Mouse (Mus musculus) olfactory bulb, adult 2 months (tissue): ENCODE results near the gene Mcidas. TPM values are rescaled to one million over a fixed set of nuclear protein-coding genes. Genes with fewer than 3 reads are reported as not detected.
"Not testable (repeated sequence)": the region's sequence is repeated elsewhere in the genome, so short reads cannot be mapped to it uniquely, and the experiment has no call there.

Experiments used
- H3K27ac ChIP-seq: fragments of 200-500 bp; 2 replicates; pipeline ENCODE4 v1.5.1; 2012; ENCODE audit warnings: low read depth, low read length; ENCODE audit not compliant: insufficient read depth
- H3K4me1 ChIP-seq: fragments of 200-500 bp; 2 replicates; pipeline ENCODE4 v1.6.1; 2012; ENCODE audit warnings: low read length; ENCODE audit not compliant: control insufficient read depth, insufficient read depth
- H3K4me3 ChIP-seq: fragments of 200-500 bp; 2 replicates; pipeline ENCODE4 v1.5.1; 2012; ENCODE audit warnings: mild to moderate bottlenecking, low read depth, low read length, moderate library complexity; ENCODE audit not compliant: insufficient read depth
- CTCF ChIP-seq: fragments of 200-500 bp; IDR thresholded peaks from 2 replicates; pipeline ENCODE4 v1.5.1; 2012; ENCODE audit warnings: low read depth, mild to moderate bottlenecking, low read length, moderate library complexity; ENCODE audit not compliant: insufficient read depth
- POLR2A ChIP-seq: fragments of 200-500 bp; IDR thresholded peaks from 2 replicates; pipeline ENCODE4 v1.6.1; 2012; ENCODE audit warnings: mild to moderate bottlenecking, low read depth, low read length, moderate library complexity; ENCODE audit not compliant: insufficient read depth
- WGBS: fragments of 180-500 bp; shearing (Covaris S2); methylation state at CpG from one replicate; pipeline ENCODE4 v1.1.7; 2018; 5-methylcytosine and 5-hydroxymethylcytosine counted together
- polyA plus RNA-seq: library from polyadenylated mRNA; stranded (reverse); fragments of >200 nt; gene quantifications from 2 replicates; pipeline ENCODE4 v1.2.4, GENCODE M21; 2012; ENCODE audit warnings: low replicate concordance; ENCODE audit not compliant: missing spikeins, insufficient read depth, insufficient read length

Gene Mcidas
- polyA plus RNA-seq, 1 experiment = not detected

GRCm38 (mm10) chr13:112998427-112999201, 5.0 kb downstream of the Mcidas start:
- Histone ChIP-seq H3K27ac (peak overlapping the region; percentile 72), H3K4me1 (peaks cover 9% of the 10 kb centered on the region), H3K4me3 (peak overlapping the region; percentile 66)
- TF ChIP-seq POLR2A = no peak; the same call in 1 of the 2 replicates
- 0 out of 2 replicates have a peak, but pooled peaks have one; percentile 14 for TF ChIP-seq CTCF
- under 1% methylated on average over 46 of the region's 46 CpGs for WGBS

- WGBS = 78% methylated on average over 3 of the region's 3 CpGs
- Histone ChIP-seq H3K4me3 (no peak overlapping the region), H3K4me1 (peaks cover 2% of the 10 kb centered on the region; the same call in 1 of the 2 replicates), H3K27ac (no peak overlapping the region)
- TF ChIP-seq POLR2A (no peak), CTCF (no peak)
Measured at GRCm38 (mm10) chr13:113000090-113000489, 6.4 kb downstream of the Mcidas start.

- no peak overlapping the region for H3K4me3 ChIP-seq
- TF ChIP-seq CTCF = no peak
- TF ChIP-seq POLR2A = no peak
- peaks cover 2% of the 10 kb centered on the region; the same call in 1 of the 2 replicates for H3K4me1 ChIP-seq
- H3K27ac ChIP-seq = no peak overlapping the region
- 79% methylated on average over 9 of the region's 9 CpGs for WGBS
Measured at GRCm38 (mm10) chr13:113000576-113001318, 7.1 kb downstream of the Mcidas start.

- Histone ChIP-seq H3K4me3 (no peak overlapping the region), H3K4me1 (no peaks in the 10 kb centered on the region), H3K27ac (no peak overlapping the region)
- TF ChIP-seq POLR2A (no peak), CTCF (no peak)
- WGBS = 46% methylated on average over 6 of the region's 6 CpGs
Measured at GRCm38 (mm10) chr13:113012683-113013082, 19.0 kb downstream of the Mcidas start.

DNA sequence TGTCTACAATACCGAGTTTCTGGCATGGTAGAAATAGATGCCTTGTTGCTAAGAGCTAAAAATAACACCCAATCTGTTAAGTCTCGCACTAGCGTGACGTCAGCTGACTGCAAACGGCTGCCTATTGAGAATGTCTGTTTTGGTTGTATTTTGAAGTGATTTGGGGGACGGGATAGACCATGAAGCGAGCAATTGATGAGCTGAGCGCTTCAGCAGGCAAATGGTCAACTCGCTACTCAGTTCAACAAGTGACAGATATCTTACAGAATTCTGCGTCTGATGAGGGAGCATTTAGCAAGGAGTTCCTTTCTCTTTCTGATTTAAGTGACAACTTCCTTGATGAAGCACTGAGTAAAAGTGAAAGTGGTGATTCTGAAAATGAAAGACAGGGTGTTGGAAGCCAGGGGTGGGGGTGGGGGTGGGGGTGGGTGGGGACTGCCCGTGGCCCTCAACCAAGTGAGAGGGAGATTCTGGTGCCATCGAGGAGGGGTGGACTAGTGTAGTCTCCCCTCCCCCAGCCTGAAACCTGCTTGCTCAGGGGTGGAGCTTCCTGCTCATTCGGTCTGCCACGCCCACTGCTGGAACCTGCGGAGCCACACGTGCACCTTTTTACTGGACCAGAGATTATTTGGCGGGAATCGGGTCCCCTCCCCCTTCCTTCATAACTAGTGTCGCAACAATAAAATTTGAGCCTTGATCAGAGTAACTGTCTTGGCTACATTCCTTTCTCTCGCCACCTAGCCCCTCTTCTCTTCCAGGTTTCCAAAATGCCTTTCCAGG, 19.7 kb downstream of the Mcidas start:
- H3K27ac ChIP-seq, H3K4me3 ChIP-seq, H3K4me1 ChIP-seq: not testable (repeated sequence)
- WGBS = 36% methylated on average over 20 of the region's 20 CpGs

DNA sequence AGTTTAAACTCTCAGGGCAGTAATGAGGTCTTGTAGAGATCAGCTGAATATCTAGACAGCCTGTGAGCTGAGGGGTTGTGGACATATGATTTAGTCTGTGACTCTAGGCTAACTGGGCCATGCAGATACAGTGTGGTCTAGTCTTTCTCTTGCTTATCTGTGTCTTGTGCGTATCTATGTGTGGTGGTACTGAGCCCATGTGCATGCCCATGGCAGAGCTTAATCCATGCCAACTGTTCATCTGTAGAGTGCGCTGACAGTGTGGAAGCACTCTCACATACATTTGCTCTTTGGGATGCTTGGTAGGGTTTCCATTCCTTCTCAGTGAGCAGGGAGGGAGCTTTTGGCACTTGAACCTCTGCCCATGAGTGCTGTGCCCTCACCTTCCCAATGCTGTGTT, 27.9 kb downstream of the Mcidas start:
- TF ChIP-seq CTCF (no peak), POLR2A (no peak)
- Histone ChIP-seq H3K4me3 (no peak overlapping the region), H3K27ac (no peak overlapping the region), H3K4me1 (no peaks in the 10 kb centered on the region)
- 90% methylated on average over 2 of the region's 2 CpGs for WGBS

GRCm38 (mm10) chr13:113022467-113022866, 28.8 kb downstream of the Mcidas start:
- 81% methylated on average over 8 of the region's 8 CpGs for WGBS
- no peak for TF ChIP-seq POLR2A
- TF ChIP-seq CTCF = no peak
- Histone ChIP-seq H3K4me1 (no peaks in the 10 kb centered on the region), H3K4me3 (no peak overlapping the region), H3K27ac (no peak overlapping the region)

DNA sequence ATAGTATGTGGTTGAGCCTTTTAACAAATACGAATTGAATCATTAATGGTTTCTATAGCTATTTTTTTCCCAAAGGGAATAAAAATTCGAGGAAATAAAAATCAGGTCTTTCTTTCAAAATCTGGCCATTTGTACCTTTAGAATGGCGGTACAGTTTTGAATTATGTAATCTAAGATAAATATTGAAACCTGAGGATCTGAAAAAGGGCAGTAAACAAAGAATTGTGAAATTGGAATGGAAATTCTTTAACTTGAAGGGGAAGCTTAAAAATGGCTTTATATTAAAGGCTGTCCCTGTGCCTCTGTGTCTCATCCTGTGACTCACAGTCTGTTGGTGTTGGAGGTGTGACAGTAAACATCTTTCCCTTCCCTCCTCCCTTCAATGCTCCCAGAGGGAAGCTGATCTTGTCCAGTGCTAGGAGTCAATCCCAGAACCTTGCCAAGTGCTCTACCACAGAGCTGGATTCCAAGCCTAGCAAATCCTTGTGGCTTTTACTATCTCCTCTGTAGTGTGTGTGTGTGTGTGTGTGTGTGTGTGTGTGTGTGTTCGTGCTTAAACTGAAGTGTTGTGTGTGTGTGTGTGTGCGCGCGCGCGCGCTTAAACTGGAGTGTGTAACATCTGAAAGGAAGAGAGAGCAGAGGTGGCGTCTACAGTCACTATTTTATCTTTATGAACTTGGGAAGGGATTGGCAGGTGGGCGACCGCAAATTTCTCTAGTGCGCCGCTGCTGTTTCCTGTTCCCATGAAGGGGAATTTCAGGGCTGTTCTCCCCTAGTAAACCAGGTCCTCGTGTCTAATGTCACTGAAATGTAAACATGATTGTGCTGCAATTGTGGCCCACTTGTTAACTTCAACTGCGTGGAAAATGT, 29.9 kb downstream of the Mcidas start:
- TF ChIP-seq POLR2A (no peak), CTCF (no peak)
- Histone ChIP-seq H3K4me1 (no peaks in the 10 kb centered on the region), H3K4me3 (no peak overlapping the region), H3K27ac (no peak overlapping the region)
- WGBS = 88% methylated on average over 17 of the region's 17 CpGs
